Mouse (Mus musculus): ENCODE data around the gene Mucl1.
"Not testable (repeated sequence)": the region's sequence is repeated elsewhere in the genome, so short reads cannot be mapped to it uniquely, and the experiment has no call there.

The Mucl1 gene

DNA sequence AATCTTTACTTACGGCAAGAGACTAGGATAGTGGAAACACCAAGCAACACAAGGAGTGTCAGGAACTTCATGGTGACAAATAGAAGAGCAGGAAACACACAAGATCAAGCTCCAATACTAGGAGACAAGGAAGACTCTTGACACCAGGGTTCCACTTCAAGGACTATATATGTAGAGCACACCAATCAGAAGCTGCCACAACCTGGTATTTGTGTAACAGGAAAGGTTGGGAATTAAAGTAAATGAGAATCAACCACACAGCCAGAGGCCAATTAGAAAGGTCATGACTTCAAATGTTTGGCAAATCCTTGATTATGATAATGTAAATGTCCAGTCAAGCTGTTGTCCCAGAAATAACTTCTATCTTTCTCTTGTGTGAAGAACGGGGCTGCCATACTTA is at the start of gene Mucl1:
Mucl1 (minus strand) TSS at position 101 of the 400 bp plus-strand sequence.
- no peak for DNase-seq

DNA sequence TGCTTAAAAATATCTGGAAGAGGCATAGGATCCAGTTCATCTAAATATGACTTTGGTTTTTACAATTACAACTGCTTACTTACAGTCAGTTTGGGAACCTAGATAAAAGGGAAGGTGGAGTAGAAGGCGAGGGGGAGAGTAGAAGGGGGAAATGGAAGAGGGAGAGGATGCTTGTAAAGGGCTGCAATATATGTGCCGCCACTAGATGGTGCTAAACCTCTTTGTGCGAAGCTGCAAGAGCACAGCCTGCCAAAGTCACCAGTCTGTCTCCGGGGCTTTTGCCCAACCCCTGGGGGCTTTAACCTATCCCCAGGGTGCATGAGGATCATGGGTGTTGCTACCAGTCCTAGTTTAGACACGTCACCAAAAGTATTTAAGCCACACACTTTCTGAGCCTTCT is 11.6 kb upstream of the Mucl1 start:
- peak; percentile 1 for DNase-seq

DNA sequence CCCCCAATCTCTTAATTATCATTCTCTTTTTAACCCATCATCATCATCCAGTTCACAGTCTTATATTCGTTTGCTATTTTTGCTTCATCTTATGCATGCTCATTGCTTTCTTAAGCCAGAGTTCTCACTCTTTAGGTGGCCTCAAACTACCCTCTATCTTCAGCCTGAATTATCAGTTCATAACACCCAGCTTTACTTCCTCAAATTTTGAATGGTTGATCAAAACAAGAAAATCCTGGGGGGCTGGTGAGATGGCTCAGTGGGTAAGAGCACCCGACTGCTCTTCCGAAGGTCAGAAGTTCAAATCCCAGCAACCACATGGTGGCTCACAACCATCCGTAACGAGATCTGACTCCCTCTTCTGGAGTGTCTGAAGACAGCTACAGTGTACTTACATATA is 38.4 kb downstream of the Mucl1 start:
- DNase-seq: not testable (repeated sequence)

Measured in cerebellum, adult 11 months (tissue).